Mouse (Mus musculus): ENCODE data around the gene Bgn.

Gene Bgn

GRCm38 (mm10) chrX:73490804-73491203 lies 7.4 kb downstream of the Bgn start:
- no peak for DNase-seq

- peak; percentile 72 for DNase-seq
These were observed 10.2 kb downstream of the Bgn start for GRCm38 (mm10) chrX:73493567-73493966.

DNA sequence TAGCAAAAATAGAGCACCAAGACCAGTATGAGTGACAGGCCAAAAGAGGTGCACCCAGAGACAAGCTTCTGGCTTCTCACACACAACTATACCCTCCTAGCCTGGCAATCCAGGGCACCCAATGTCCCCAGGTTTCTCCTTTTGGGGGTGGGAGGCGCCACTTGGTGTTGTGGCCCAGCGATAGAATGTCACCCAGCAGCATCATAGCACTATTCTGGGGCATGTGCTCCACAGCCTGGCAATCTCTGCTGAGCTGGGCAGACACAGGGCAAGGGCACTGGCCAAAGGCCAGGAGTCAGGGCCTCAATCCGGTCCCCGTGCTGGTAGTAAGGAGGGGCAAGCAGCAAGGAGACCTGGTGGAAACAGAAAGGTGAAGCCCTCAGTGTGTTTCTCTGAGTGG lies 13.3 kb downstream of the Bgn start:
- DNase-seq: no peak

- no peak for DNase-seq
These were observed 21.8 kb downstream of the Bgn start for GRCm38 (mm10) chrX:73505130-73505735.

GRCm38 (mm10) chrX:73506577-73506976 lies 23.2 kb downstream of the Bgn start:
- no peak for DNase-seq

GRCm38 (mm10) chrX:73509209-73509608 lies 25.8 kb downstream of the Bgn start:
- no peak for DNase-seq

- no peak for DNase-seq
These were observed 29.5 kb downstream of the Bgn start for GRCm38 (mm10) chrX:73512904-73513303.

- DNase-seq: no peak
These were observed 33.2 kb downstream of the Bgn start for GRCm38 (mm10) chrX:73516556-73516955.

DNA sequence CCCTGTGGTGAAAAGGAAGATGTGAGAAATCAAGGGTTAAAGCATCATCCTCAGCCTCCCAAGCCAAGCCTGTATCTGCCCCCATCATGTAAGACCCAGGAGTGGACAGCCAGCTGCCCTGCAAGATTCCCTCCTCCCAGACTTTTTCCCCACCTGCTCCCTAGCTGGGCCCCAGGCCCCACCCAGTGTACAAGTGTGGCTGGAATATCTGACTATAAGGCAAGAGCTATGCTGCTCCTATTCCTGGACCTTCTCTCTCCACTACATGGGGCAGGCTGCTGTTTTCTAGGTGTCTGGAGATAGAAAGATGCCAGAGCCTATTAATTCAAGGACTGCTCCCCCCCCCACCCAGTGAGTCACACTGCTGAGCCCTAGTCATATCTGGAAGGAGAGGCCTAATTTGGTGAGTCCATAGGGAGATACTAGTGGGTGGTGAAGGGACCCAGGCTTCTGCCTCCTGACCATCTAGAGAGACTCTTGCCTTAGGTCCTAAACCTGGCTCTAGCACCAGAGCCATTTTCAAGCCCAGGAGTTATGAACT lies 33.7 kb downstream of the Bgn start:
- no peak for DNase-seq

DNA sequence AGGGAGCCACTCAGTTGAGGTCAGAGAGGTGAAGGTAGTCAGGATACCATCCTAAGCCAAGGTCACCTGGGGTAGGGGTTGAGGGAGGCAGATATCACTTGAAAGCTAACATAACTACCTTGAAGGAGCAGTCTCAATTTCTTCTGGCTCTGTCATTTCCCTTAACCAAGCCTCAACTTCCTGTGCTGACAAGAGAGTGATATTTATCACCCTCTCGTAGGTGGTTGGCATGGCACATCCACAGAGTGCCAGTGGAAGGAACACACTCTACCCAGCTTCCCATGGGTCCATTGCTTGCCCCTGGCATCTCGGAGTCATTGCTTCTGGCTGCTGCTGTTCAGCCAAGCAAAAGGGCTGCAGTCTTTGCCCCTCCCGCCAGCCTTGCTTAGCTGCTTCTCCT lies 37.3 kb downstream of the Bgn start:
- DNase-seq: no peak

GRCm38 (mm10) chrX:73524318-73525222 lies 41.2 kb downstream of the Bgn start:
- no peak for DNase-seq

- no peak for DNase-seq
These were observed 42.1 kb downstream of the Bgn start for GRCm38 (mm10) chrX:73525223-73526140.

DNA sequence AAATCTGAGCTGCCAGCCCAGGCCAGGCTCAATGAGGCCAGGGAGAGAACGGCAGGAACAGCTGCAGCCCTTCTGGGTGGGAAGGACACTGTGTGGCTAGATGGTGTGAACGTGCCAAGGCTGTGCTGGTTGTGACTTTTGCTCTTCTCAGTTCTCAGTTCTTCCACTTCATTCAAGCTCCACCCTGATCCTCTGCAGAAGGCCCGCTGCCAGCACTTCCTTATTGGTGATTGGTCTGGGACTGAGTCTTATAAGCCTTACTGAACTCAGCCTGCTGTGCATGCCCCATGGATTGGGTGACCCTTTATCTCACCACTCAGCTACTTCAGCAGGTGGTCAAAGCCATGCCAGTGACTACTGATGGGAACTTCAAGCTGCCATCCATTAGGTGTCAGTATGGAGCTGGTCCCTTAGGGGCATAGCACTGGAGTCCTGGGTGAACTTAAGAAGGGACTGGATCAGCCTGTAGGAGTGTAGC lies 43.0 kb downstream of the Bgn start:
- DNase-seq: peak; percentile 6

DNA sequence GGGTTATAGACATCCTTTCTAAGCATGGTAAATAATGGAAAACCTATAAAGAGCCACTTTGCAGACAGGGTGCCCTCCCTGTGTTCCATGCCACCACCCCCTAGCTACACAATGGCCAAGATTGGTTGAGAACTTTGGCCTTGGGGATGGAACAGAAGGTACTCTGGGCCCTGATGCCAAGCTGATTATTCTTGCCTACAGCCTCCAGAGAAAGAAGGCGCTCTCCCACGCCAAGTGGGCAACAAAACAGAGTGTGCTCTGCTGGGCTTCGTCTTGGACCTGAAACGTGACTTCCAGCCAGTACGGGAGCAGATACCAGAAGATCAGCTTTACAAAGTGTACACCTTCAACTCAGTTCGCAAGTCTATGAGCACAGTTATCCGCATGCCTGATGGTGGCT lies 54.5 kb downstream of the Bgn start:
- DNase-seq: no peak

GRCm38 (mm10) chrX:73543340-73543739 lies 59.9 kb downstream of the Bgn start:
- peak; percentile 11 for DNase-seq

Data from lung, postnatal 14 days (tissue).